In the genomic region with DNA sequence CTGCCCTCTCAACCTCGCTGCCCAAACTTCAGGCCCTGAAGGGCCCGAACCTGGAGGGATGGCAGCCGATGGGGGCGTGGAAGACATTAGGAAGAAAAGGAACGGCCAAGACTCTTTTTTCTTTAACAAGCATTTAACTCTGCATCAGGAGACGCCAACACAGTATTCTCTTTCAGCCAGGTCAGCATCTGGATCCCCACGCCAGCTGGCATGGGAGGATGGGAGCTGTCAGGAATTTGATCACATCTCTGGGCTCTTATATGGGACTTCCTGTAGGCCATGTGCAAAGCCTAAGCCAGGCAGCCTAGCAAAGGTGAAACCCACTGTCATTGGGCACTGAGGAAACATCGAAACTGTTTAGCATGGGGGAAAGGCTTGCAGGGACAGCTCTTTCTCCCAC, we compare ENCODE assay signal across 32 mouse cellular contexts. TPM values are rescaled to one million over a fixed set of nuclear protein-coding genes. Genes with fewer than 3 reads are reported as not detected.
DNase-seq lines count a peak whose midpoint lies in the region; ATAC-seq and TF ChIP-seq lines count a peak whose summit lies in the region.
"Had no signal": no experiment of that assay in that cellular context is flagged by ENCODE, and none has a peak within 500 bp of the region (broad histone marks: within the 10 kb centered on the region; RNA-seq: fewer than 3 reads in every experiment).

No protein-coding gene starts in this region.

- intact Hi-C loops in gastrocnemius, postnatal 14 days (cut with DNase I; ENCODE audit: low total_unique reads) = no loop called here

- WGBS in kidney, postnatal 0 days = 63% methylated on average over 8 of the region's 8 CpGs

- H3K36me3 ChIP-seq in kidney, postnatal 0 days (ENCODE audit: insufficient read depth, low read length) = 0 out of 2 replicates have a peak, but pooled peaks cover 8% of the 10 kb centered on the region
- H3K36me3 ChIP-seq: hindbrain, embryonic 12.5 days; intestine, embryonic 15.5 days had no signal

- no peak overlapping the region for H3K27ac ChIP-seq in kidney, postnatal 0 days
- H3K27ac ChIP-seq: embryonic facial prominence, embryonic 12.5 days; embryonic facial prominence, embryonic 15.5 days; heart, adult 2 months; hindbrain, embryonic 12.5 days; intestine, embryonic 15.5 days had no signal

- TF ChIP-seq CTCF in kidney, postnatal 0 days (IDR thresholded peaks at IDR 0.05; ENCODE audit: low read depth) = no peak

- no peak overlapping the region for H3K9ac ChIP-seq in kidney, postnatal 0 days (ENCODE audit: low read depth, low read length)
- H3K9ac ChIP-seq: embryonic facial prominence, embryonic 12.5 days; embryonic facial prominence, embryonic 15.5 days; forebrain, postnatal 0 days; hindbrain, embryonic 12.5 days; intestine, embryonic 15.5 days had no signal

- no peak overlapping the region for H3K4me3 ChIP-seq in kidney, postnatal 0 days (replicated peaks; ENCODE audit: low read depth, low read length)
- H3K4me3 ChIP-seq: embryonic facial prominence, embryonic 12.5 days; embryonic facial prominence, embryonic 15.5 days; heart, adult 2 months; hindbrain, embryonic 12.5 days; intestine, embryonic 15.5 days had no signal

- no peak for ATAC-seq in kidney, postnatal 0 days (replicated peaks; ENCODE audit: low FRiP score, low read depth)
- ATAC-seq: forebrain, embryonic 14.5 days; forebrain, postnatal 0 days; hindbrain, embryonic 16.5 days; intestine, embryonic 15.5 days; Patski had no signal

- H3K4me2 ChIP-seq in kidney, postnatal 0 days (ENCODE audit: low read length) = no peak overlapping the region
- H3K4me2 ChIP-seq: embryonic facial prominence, embryonic 12.5 days; embryonic facial prominence, embryonic 15.5 days; heart, embryonic 11.5 days; hindbrain, embryonic 12.5 days; intestine, embryonic 15.5 days had no signal

- H3K9me3 ChIP-seq in kidney, postnatal 0 days (replicated peaks; ENCODE audit: low read length) = no peaks in the 10 kb centered on the region
- H3K9me3 ChIP-seq: embryonic facial prominence, embryonic 12.5 days; embryonic facial prominence, embryonic 15.5 days; G1E; hindbrain, embryonic 12.5 days; intestine, embryonic 15.5 days had no signal

- H3K4me1 ChIP-seq in kidney, postnatal 0 days (replicated peaks; ENCODE audit: insufficient read depth, low read length) = no peaks in the 10 kb centered on the region
- H3K4me1 ChIP-seq: embryonic facial prominence, embryonic 12.5 days; hindbrain, embryonic 12.5 days; intestine, embryonic 15.5 days had no signal

- no peaks in the 10 kb centered on the region for H3K27me3 ChIP-seq in kidney, postnatal 0 days (ENCODE audit: insufficient read depth, low read length)
- H3K27me3 ChIP-seq: CH12.LX; embryonic facial prominence, embryonic 12.5 days; embryonic facial prominence, embryonic 15.5 days; hindbrain, embryonic 12.5 days; intestine, embryonic 15.5 days; Patski had no signal

- peak; percentile 27 for DNase-seq in kidney, postnatal 0 days (ENCODE audit: low spot score)
- DNase-seq in kidney, postnatal 36 days = no peak
- peak; percentile 56 for DNase-seq in gastrocnemius, postnatal 14 days
- DNase-seq in skeletal muscle tissue, adult 2 months (ENCODE audit: low read depth, low spot score) = peak; percentile 74
- no peak for DNase-seq in heart, adult 8-10 months (ENCODE audit: low spot score)
- no peak for DNase-seq in layer of hippocampus, postnatal 25 days (ENCODE audit: extremely low spot score in 1 of 2, low spot score in 1 of 2)
- DNase-seq: adrenal gland, postnatal 10 days; B cell, adult 2 months; cerebellum, adult 11 months; cerebellum, adult 2 months; cerebellum, adult 9-11 months; cerebellum, postnatal 25 days; forebrain, postnatal 0 days; heart, adult 2 months; kidney, adult 11 months had no signal

RNA-seq across cellular contexts. Expression of a gene that starts 30.1 kb away (rescaled TPM):
- 0.96 and 1.6 TPM in 2 replicates for polyA plus RNA-seq in kidney, postnatal 0 days (2015; fragmentation: Nextera tagmentation; extraction: Ambion mirVana)
- not detected for total RNA-seq in gastrocnemius, postnatal 14 days (2021)
- not detected for total RNA-seq in heart, adult 8-10 months (2022)
- 1 to 10 TPM; 2.2 to 3.2 TPM for total RNA-seq in layer of hippocampus, postnatal 25 days (2021)
- total RNA-seq: adrenal gland, postnatal 4 days; CH12.LX; common myeloid progenitor, adult 5-6 weeks; G1E; granulocyte monocyte progenitor cell, adult 5-6 weeks; heart, adult 2 months; heart, postnatal 25 days; hematopoietic stem cell, adult 5-6 weeks had no signal
- polyA plus RNA-seq: G1E; heart, embryonic 11.5 days; heart, embryonic 14.5 days; heart, postnatal 0 days; Patski had no signal

Comparison
In these comparisons a context has a peak if more than half of its experiments do, and no peak if none do; other contexts are left out.
1. DNase-seq: peak in kidney, postnatal 0 days (single experiment), gastrocnemius, postnatal 14 days (single experiment) and skeletal muscle tissue, adult 2 months (single experiment); none in kidney, postnatal 36 days (0 of 2), heart, adult 8-10 months (single experiment) and layer of hippocampus, postnatal 25 days (0 of 2).